Mouse (Mus musculus): Measurements from ENCODE around the gene Bcr. TPM values are rescaled to one million over a fixed set of nuclear protein-coding genes. Genes with fewer than 3 reads are reported as not detected.

Bcr gene
- polyA plus RNA-seq, 1 experiment: 35.5 TPM

- no peak for DNase-seq (ENCODE audit: low spot score)
Observed at GRCm38 (mm10) chr10:75058336-75058735, 2.1 kb upstream of the Bcr start.

DNA sequence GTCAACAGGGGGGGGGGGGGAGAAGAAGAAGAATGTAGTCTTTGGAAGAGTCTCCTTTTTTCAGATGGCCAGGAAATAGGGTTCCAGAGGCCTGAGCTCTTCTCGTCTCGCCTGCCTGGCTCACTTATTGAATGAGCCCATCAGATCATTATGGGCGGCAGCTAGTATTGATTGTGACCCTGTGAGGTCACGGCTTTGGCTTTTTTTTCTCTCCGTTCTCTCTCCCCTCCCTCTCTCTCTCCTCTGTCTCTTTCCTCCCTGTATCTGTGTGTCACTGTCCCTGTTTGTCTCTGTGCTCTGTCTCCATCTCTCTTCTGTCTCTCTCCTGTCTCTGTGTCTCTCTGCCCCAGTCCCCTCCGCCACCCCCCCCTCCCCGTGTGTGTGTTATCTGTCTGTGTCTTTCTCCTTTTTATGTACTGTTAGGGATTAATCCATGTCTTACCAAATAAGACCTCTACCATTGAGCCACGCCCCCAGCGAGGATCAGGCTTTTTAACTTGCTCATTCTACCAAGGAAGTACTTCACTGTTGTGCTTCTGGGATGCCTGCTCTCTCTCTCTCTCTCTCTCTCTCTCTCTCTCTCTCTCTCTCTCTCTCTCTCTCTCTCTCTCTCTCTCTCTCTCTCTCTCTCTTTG is 1.5 kb upstream of the Bcr start:
- DNase-seq (ENCODE audit: low spot score): no peak

GRCm38 (mm10) chr10:75059396-75059795 is 996 bp upstream of the Bcr start:
- DNase-seq (ENCODE audit: low spot score): peak; percentile 39

- DNase-seq (ENCODE audit: low spot score): peak; percentile 42
Observed at GRCm38 (mm10) chr10:75060843-75061235, 447 bp downstream of the Bcr start.

DNA sequence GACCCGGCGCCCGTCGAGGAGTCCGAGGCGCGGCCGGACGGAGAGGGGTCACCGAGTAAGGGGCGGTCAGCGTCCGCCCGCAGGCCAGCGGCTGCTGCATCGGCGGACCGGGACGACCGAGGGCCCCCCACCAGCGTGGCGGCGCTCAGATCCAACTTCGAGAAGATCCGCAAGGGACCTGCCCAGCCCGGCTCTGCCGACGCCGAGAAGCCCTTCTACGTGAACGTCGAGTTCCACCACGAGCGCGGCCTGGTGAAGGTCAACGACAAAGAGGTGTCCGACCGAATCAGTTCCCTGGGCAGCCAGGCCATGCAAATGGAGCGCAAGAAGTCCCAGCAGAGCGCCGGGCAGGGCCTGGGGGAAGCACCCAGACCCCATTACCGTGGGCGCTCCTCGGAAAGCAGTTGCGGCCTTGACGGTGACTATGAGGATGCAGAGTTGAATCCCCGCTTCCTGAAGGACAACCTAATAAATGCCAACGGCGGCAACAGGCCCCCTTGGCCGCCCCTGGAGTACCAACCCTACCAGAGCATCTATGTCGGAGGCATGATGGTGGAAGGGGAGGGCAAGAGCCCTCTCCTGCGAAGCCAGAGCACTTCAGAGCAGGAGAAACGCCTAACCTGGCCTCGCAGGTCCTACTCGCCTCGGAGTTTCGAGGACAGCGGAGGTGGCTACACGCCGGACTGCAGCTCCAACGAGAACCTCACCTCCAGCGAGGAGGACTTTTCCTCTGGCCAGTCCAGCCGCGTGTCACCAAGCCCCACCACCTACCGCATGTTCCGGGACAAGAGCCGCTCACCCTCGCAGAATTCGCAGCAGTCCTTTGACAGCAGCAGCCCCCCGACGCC is 1.2 kb downstream of the Bcr start:
- DNase-seq (ENCODE audit: low spot score): peak; percentile 37

DNA sequence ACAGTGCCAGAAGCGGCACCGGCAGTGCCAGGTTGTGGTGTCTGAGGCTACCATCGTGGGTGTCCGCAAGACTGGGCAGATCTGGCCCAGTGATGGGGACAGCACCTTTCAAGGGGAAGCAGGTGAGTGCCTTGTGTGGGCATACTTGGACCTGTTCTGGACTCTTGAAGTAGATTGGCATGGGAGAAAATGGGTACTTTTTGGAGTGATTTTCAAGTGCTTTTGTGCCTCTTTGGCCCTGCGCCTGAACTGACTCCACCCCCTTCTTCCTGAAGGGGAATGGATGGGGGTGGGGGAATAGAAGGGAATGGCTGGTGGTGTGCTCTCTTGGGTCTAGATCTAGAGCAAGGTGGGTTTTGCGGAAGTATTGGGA is 1.8 kb downstream of the Bcr start:
- DNase-seq (ENCODE audit: low spot score): peak; percentile 34

DNA sequence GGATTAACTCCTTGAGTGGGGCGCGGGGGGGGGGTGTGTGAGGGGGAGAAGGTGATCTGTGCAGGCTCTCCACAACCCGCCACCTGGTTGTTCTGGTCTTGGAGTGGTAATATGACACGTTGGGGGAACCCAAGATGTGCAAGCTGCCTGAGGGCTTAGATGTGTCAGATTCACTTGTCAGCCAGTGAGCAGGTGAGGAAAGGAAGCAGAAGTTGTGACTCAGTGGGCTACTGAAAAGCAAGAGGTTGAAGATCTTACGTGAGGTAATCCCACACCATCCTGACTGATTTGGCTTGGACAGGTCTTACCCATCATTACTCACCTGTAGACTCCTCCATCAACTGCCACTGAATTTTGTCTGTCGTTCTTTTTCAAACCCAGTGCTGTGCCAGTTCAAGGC is 2.2 kb downstream of the Bcr start:
- DNase-seq (ENCODE audit: low spot score): no peak

GRCm38 (mm10) chr10:75063301-75063965 is 3.0 kb downstream of the Bcr start:
- DNase-seq (ENCODE audit: low spot score): no peak

- DNase-seq (ENCODE audit: low spot score): no peak
Observed at GRCm38 (mm10) chr10:75065691-75066090, 5.3 kb downstream of the Bcr start.

GRCm38 (mm10) chr10:75067446-75067845 is 7.1 kb downstream of the Bcr start:
- DNase-seq (ENCODE audit: low spot score): no peak

- DNase-seq (ENCODE audit: low spot score): no peak
Observed at GRCm38 (mm10) chr10:75068086-75068485, 7.7 kb downstream of the Bcr start.

DNA sequence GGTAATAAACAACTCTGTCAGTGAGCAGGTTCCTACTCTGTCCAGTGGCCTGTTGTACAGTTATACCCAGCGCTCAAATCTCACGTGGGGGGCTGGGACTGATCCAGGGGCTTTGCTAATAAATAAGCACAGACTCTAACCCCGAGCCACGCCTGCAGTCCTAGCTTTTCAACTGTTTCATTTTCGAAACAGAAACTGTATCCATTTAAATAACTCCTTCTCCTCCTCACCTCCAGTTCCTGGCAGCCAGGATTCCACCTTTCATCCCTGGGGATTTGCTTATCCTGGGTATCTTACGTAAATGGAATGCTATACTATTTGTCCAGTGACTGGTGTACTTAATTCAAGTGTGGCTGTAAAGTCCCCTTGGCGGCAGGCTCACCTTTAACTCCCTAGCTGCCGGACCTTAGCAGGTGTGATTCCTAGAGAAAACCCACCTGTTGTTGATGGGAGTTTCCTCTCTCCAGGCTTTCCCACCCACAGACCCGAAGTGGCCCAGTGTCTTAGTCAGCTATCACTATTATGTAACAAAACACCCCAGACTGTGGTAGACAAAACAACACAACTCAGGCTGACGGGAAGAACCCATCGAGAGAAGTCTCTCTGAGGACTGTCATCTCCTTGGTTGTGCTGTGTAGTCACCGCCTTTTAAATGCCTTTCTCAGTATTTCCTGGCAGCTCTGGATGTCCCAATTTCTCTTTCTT is 8.4 kb downstream of the Bcr start:
- DNase-seq (ENCODE audit: low spot score): no peak

DNA sequence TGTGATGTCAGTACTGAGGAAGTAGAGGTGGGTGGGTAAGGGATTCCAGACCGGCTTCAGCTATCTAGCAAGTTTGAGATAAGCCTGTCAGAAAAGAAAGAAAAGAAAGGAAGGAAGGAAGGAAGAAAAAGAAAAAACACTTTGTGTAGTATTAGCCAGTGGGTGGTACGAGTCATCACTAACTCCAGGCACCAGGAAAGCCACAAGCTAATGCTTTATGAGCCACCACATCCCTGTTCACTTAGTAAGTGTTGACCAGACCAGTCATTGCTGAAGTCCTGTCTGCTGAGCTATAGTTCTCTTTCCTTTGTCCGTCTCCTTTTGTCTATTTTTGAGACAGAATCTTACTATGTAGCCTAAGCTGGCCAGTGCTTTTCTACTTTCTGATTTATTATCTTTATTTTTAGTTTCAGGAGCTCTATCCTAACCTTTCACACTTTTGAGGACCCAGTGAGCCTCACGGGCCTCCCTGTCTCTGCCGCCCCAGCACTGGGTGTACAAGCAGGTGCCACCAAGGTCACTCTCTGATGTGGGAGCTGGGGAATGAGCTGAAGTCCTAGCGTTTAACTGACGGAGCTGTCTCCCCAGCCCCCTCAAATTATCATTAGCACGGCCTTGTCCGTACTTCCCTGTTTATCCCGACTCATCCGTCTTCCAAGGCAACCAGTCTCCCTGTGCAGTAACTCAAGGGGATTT is 10.0 kb downstream of the Bcr start:
- DNase-seq (ENCODE audit: low spot score): no peak

DNA sequence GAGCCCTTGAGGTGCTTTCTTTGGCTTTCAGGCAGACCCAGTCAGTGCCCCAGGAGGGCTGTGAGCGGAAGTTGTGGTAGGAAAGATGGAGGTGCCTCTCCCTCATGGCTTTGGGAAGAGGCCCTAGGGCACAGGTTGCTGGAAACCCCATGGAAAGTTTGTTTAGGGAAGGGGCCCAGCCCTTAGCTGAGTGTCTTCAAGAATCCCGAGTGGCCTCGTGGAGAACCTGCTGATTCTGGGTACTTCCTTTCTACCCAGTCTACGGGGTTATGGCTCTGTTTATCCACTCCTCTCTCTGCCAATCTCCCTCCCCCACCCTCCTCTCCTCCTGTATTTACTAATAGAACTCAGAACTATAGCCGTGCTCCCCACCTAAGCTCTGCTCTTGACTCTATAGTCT is 15.3 kb downstream of the Bcr start:
- DNase-seq (ENCODE audit: low spot score): no peak

DNA sequence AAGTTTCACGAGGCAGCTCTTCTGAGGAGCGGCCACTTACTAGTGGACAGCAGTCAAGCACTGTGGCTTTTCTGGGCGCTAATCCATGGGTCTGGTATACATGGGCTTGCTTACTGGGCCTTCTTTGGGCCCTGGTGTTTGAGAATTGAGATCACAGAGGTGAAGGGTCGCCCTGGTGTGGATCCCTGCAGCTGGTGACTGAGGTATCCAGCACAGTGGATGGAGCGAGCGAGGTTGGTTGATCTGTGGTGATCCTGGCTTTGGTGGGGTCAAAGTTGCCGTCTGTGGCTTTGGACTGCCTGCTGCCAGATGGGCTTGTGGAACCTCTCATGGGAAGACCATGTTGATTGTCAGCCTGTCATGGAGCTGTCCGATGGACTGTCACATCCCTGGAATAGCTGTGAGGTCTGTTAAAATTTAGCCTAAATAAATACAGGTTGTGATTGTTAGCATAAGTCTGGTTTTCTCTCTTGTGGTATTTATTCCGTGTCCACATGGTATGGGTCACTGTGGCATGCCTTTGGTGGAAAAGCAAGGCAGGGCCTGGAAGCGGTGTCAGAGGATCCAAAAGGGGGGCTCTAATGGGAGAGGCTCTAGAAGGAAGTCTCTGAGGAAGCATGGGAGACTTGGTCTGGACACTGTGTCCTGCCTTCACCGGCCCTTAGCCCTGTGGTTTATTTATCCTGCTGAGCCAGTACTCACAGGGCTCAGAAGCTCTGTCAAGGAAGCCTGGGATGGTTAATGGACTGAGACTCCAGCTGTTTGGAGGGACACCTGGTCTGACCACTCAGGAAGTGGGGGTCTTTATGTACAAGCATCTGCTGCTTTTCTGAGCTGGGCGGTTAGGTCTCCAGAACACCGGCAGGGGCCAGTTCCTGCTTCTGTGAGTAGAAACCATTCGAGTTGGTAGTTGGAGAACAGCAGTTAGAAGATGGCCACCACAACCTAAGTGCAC is 18.1 kb downstream of the Bcr start:
- no peak for DNase-seq (ENCODE audit: low spot score)

DNA sequence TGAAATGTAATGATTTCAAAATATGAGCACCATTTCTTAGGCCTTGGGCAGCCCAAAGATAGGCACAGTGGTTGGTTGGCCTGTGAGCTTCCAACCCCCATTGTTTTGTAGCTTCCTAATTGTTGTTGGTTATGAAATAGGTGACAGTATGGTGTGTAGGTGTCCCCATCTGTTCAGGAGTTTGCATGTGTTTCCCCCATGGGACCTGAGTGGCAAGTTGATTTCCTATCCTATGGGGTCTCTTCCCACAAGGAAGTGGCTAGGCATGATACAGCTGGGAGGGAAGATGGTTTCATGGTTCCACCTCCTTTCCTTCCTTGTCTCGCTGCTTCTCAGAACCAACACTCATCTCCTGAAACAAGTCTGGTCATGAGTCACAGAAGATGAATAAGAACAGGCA is 24.9 kb downstream of the Bcr start:
- DNase-seq (ENCODE audit: low spot score): no peak

GRCm38 (mm10) chr10:75088471-75088870 is 28.1 kb downstream of the Bcr start:
- DNase-seq (ENCODE audit: low spot score): no peak

GRCm38 (mm10) chr10:75091478-75092152 is 31.2 kb downstream of the Bcr start:
- no peak for DNase-seq (ENCODE audit: low spot score)

DNA sequence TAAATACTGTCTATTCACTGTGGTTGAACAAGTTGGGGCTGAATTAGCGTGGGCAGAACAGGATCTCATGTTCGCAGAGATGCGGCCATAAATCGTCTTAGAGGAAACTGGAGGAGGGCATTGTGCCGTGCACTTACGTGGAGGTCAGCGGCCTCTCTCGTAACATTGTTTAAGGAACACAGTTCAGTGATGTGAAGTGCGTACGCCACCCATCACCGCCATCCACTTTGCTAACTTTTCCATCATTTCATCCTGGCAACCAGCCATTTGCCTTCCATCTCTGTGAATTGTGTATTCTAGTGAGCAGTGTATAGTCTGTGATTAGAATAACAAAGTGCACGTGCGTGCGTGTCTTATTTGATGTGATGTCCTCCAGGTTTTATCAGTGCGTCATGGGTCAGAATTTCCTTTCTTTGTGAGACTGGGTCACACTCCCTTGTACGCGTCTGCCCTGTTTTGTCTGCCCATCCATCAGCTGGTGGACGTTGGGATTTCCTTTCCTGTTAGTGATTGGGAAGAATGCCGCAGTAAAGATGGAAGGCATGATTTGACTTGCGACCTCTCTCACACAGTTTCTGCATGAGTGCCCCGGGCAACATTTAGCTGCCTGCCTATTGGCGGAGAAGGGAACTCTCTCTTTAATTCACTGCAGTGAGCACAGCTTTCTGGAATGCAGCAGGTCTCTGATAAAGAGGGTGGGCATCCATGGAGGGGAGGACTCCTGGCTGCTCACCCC is 33.0 kb downstream of the Bcr start:
- no peak for DNase-seq (ENCODE audit: low spot score)
